ENCODE assay signal across 21 mouse cellular contexts in the genomic region with DNA sequence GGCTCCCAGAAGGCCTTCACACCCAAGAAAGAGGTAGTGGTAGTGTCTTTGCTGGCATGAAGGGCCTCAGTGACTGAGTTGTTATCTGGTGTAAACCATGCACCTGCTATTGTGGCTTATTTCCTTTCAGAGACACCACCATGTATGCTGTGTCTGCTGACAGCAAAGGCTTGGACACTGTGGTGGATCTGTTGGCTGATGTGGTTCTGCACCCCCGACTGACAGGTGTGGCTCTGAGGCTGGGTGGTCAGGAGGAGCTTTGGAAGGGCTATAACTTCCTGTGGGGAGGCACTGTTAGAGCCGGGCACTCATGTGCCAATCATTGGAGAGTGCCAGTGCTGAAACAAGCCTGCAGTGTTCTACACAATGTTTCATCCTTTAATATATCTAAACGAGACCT. TPM values are rescaled to one million over a fixed set of nuclear protein-coding genes. Genes with fewer than 3 reads are reported as not detected.
DNase-seq lines count a peak whose midpoint lies in the region; ATAC-seq and TF ChIP-seq lines count a peak whose summit lies in the region.
"Had no signal": no experiment of that assay in that cellular context is flagged by ENCODE, and none has a peak within 500 bp of the region (broad histone marks: within the 10 kb centered on the region; RNA-seq: fewer than 3 reads in every experiment).

No protein-coding gene starts in this region.

- no peak overlapping the region for H3K27ac ChIP-seq in liver, embryonic 11.5 days (ENCODE audit: low read depth, low read length)
- no peak overlapping the region for H3K27ac ChIP-seq in liver, postnatal 0 days (ENCODE audit: low read depth)
- H3K27ac ChIP-seq in testis, adult 2 months (ENCODE audit: control insufficient read depth, insufficient read depth, low read depth, low read length) = no peak overlapping the region
- H3K27ac ChIP-seq: kidney, postnatal 0 days; limb, embryonic 15.5 days had no signal

- no peak for ATAC-seq in erythroblast, adult 5-6 weeks (replicated peaks; ENCODE audit: low FRiP score, poor library complexity, severe bottlenecking)
- ATAC-seq in liver, embryonic 11.5 days (replicated peaks; ENCODE audit: low FRiP score) = no peak
- no peak for ATAC-seq in liver, postnatal 0 days
- ATAC-seq: forebrain, embryonic 14.5 days had no signal

- intact Hi-C loops in heart, postnatal 10 days (cut with DNase I) = no loop called here

- H3K4me3 ChIP-seq in erythroblast, embryonic 14.5 days (replicated peaks) = peak overlapping the region; percentile 28
- 0 out of 2 replicates have a peak overlapping the region, but pooled peaks have one; percentile 1 for H3K4me3 ChIP-seq in liver, embryonic 11.5 days (ENCODE audit: low read depth, low read length)
- no peak overlapping the region for H3K4me3 ChIP-seq in liver, postnatal 0 days (ENCODE audit: low read depth, low read length)
- H3K4me3 ChIP-seq in testis, adult 2 months (ENCODE audit: control insufficient read depth, low read depth, low read length) = peak overlapping the region; percentile 48
- H3K4me3 ChIP-seq: limb, embryonic 15.5 days had no signal

- peaks cover 38% of the 10 kb centered on the region for H3K4me1 ChIP-seq in erythroblast, embryonic 14.5 days (ENCODE audit: control insufficient read depth)
- H3K4me1 ChIP-seq in liver, embryonic 11.5 days (replicated peaks; ENCODE audit: control insufficient read depth, insufficient read depth, low read length) = peaks cover 14% of the 10 kb centered on the region
- peaks cover 13% of the 10 kb centered on the region for H3K4me1 ChIP-seq in liver, postnatal 0 days (ENCODE audit: insufficient read depth)
- peaks cover 6% of the 10 kb centered on the region for H3K4me1 ChIP-seq in testis, adult 2 months (ENCODE audit: control insufficient read depth, insufficient read depth, low read length)

- H3K9ac ChIP-seq in liver, embryonic 11.5 days (ENCODE audit: low read depth, low read length) = no peak overlapping the region
- no peak overlapping the region for H3K9ac ChIP-seq in liver, postnatal 0 days (replicated peaks)
- H3K9ac ChIP-seq: limb, embryonic 15.5 days had no signal

- no peak for TF ChIP-seq EP300 in liver, postnatal 0 days (IDR thresholded peaks at IDR 0.05; ENCODE audit: low read depth)

- 72% methylated on average over 3 of the region's 3 CpGs for WGBS in liver, embryonic 11.5 days
- WGBS in liver, postnatal 0 days (ENCODE audit: insufficient replicate concordance) = 63% methylated on average over 3 of the region's 3 CpGs

- no peak for TF ChIP-seq CTCF in liver, postnatal 0 days (IDR thresholded peaks at IDR 0.05; ENCODE audit: low read depth)
- TF ChIP-seq CTCF in testis, adult 2 months (IDR thresholded peaks at IDR 0.05; ENCODE audit: control insufficient read depth, insufficient read depth, insufficient replicate concordance, low read depth, low read length) = no peak

- TF ChIP-seq POLR2A in testis, adult 2 months (IDR thresholded peaks at IDR 0.05; ENCODE audit: control insufficient read depth, low read depth, low read length) = no peak

- no peaks in the 10 kb centered on the region for H3K9me3 ChIP-seq in erythroblast, embryonic 14.5 days (ENCODE audit: control insufficient read depth, low read length)
- H3K9me3 ChIP-seq in liver, embryonic 11.5 days (ENCODE audit: control insufficient read depth, low read length) = no peaks in the 10 kb centered on the region
- no peaks in the 10 kb centered on the region for H3K9me3 ChIP-seq in liver, postnatal 0 days (ENCODE audit: low read length)
- H3K9me3 ChIP-seq: limb, embryonic 15.5 days had no signal

- no peak for DNase-seq in liver, embryonic 11.5 days (ENCODE audit: low spot score)
- no peak for DNase-seq in liver, postnatal 0 days
- DNase-seq in testis, postnatal 14 days (ENCODE audit: low spot score) = no peak
- no peak for DNase-seq in left cerebral cortex, adult 11 months (ENCODE audit: low spot score)
- no peak for DNase-seq in heart, postnatal 10 days
- DNase-seq: adrenal gland, postnatal 36 days; cerebellum, adult 18-20 months; embryo, embryonic 11 days; gastrocnemius, postnatal 36 days; heart, postnatal 14 days; kidney, adult 18-20 months; lung, postnatal 14 days; right cerebral cortex, postnatal 14 days; spleen, adult 18-20 months; thymus, adult 2 months had no signal

- H3K36me3 ChIP-seq in erythroblast, embryonic 14.5 days (ENCODE audit: control insufficient read depth) = peaks cover 78% of the 10 kb centered on the region
- H3K36me3 ChIP-seq in liver, embryonic 11.5 days (ENCODE audit: control insufficient read depth, insufficient read depth, low read length) = peaks cover 64% of the 10 kb centered on the region
- peaks cover 69% of the 10 kb centered on the region for H3K36me3 ChIP-seq in liver, postnatal 0 days (replicated peaks; ENCODE audit: insufficient read depth, low read length)
- no peaks in the 10 kb centered on the region; the same call in none of the 2 replicates for H3K36me3 ChIP-seq in testis, adult 2 months (ENCODE audit: control insufficient read depth, insufficient read depth, low read length)

- H3K4me2 ChIP-seq in liver, embryonic 11.5 days = peak overlapping the region; percentile 1; the same call in 1 of the 2 replicates
- H3K4me2 ChIP-seq in liver, postnatal 0 days (ENCODE audit: low read depth, low read length) = no peak overlapping the region
- H3K4me2 ChIP-seq: limb, embryonic 15.5 days had no signal

- H3K27me3 ChIP-seq in erythroblast, embryonic 14.5 days (ENCODE audit: control insufficient read depth) = no peaks in the 10 kb centered on the region
- H3K27me3 ChIP-seq in liver, embryonic 11.5 days (replicated peaks; ENCODE audit: control insufficient read depth, insufficient read depth, low read length) = no peaks in the 10 kb centered on the region
- no peaks in the 10 kb centered on the region for H3K27me3 ChIP-seq in liver, postnatal 0 days (ENCODE audit: insufficient read depth, low read length)
- no peaks in the 10 kb centered on the region for H3K27me3 ChIP-seq in testis, adult 2 months (ENCODE audit: control insufficient read depth, insufficient read depth, low read length)
- H3K27me3 ChIP-seq: limb, embryonic 15.5 days had no signal

RNA-seq across cellular contexts. Expression of gene Pmpca, which starts 1.8 kb away (rescaled TPM):
- 12.5 and 18.3 TPM in 2 replicates for polyA plus RNA-seq in erythroblast, embryonic 14.5 days (2012)
- total RNA-seq in erythroblast, adult 5-6 weeks (2015; ENCODE audit: low replicate concordance) = 6.5 TPM in 2 replicates
- total RNA-seq in erythroblast, adult 5-6 weeks (2017; ENCODE audit: low replicate concordance) = 12.1 and 24.0 TPM in 2 replicates
- 147 and 150 TPM in 2 replicates for polyA plus RNA-seq in liver, embryonic 11.5 days (2014; fragmentation: Nextera tagmentation; extraction: Ambion mirVana)
- polyA plus RNA-seq in liver, postnatal 0 days (2015; fragmentation: Nextera tagmentation; extraction: Ambion mirVana) = 38.8 and 41.3 TPM in 2 replicates
- polyA plus RNA-seq in testis, adult 2 months (2012; rRNA removed) = 65.5 and 74.1 TPM in 2 replicates
- 100 to 1,000 TPM; 116 to 130 TPM for total RNA-seq in heart, postnatal 10 days (2021)

RNA-seq across cellular contexts. Expression of gene Entr1, which starts 1.8 kb away (rescaled TPM):
- polyA plus RNA-seq in erythroblast, embryonic 14.5 days (2012) = 4.4 and 5.4 TPM in 2 replicates
- 17.8 and 25.0 TPM in 2 replicates for total RNA-seq in erythroblast, adult 5-6 weeks (2015; ENCODE audit: low replicate concordance)
- 17.3 and 19.2 TPM in 2 replicates for total RNA-seq in erythroblast, adult 5-6 weeks (2017; ENCODE audit: low replicate concordance)
- 94.4 and 95.7 TPM in 2 replicates for polyA plus RNA-seq in liver, embryonic 11.5 days (2014; fragmentation: Nextera tagmentation; extraction: Ambion mirVana)
- polyA plus RNA-seq in liver, postnatal 0 days (2015; fragmentation: Nextera tagmentation; extraction: Ambion mirVana) = 28.0 and 29.0 TPM in 2 replicates
- 388 and 401 TPM in 2 replicates for polyA plus RNA-seq in testis, adult 2 months (2012; rRNA removed)
- total RNA-seq in heart, postnatal 10 days (2021) = 10 to 100 TPM; 58.5 to 58.8 TPM

RNA-seq across cellular contexts. Expression of gene Snapc4, which starts 10.5 kb away (rescaled TPM):
- 1.6 and 2.3 TPM in 2 replicates for polyA plus RNA-seq in erythroblast, embryonic 14.5 days (2012)
- total RNA-seq in erythroblast, adult 5-6 weeks (2015; ENCODE audit: low replicate concordance) = 2.9 and 12.3 TPM in 2 replicates
- 0.85 and 7.4 TPM in 2 replicates for total RNA-seq in erythroblast, adult 5-6 weeks (2017; ENCODE audit: low replicate concordance)
- 36.4 and 41.6 TPM in 2 replicates for polyA plus RNA-seq in liver, embryonic 11.5 days (2014; fragmentation: Nextera tagmentation; extraction: Ambion mirVana)
- 5.0 and 5.5 TPM in 2 replicates for polyA plus RNA-seq in liver, postnatal 0 days (2015; fragmentation: Nextera tagmentation; extraction: Ambion mirVana)
- polyA plus RNA-seq in testis, adult 2 months (2012; rRNA removed) = 20.2 and 22.5 TPM in 2 replicates
- 10 to 100 TPM; 13.0 to 15.5 TPM for total RNA-seq in heart, postnatal 10 days (2021)

RNA-seq across cellular contexts. Expression of gene Inpp5e, which starts 18.0 kb away (rescaled TPM):
- polyA plus RNA-seq in erythroblast, embryonic 14.5 days (2012) = 0.75 and 0.98 TPM in 2 replicates
- total RNA-seq in erythroblast, adult 5-6 weeks (2015; ENCODE audit: low replicate concordance) = 4.0 and 4.6 TPM in 2 replicates
- total RNA-seq in erythroblast, adult 5-6 weeks (2017; ENCODE audit: low replicate concordance) = 2.5 and 4.5 TPM in 2 replicates
- 17.7 and 19.2 TPM in 2 replicates for polyA plus RNA-seq in liver, embryonic 11.5 days (2014; fragmentation: Nextera tagmentation; extraction: Ambion mirVana)
- 3.3 and 3.4 TPM in 2 replicates for polyA plus RNA-seq in liver, postnatal 0 days (2015; fragmentation: Nextera tagmentation; extraction: Ambion mirVana)
- polyA plus RNA-seq in testis, adult 2 months (2012; rRNA removed) = 67.3 and 71.0 TPM in 2 replicates
- total RNA-seq in heart, postnatal 10 days (2021) = 10 to 100 TPM; 15.3 to 17.1 TPM

RNA-seq across cellular contexts. Expression of gene Card9, which starts 30.2 kb away (rescaled TPM):
- polyA plus RNA-seq in erythroblast, embryonic 14.5 days (2012) = 0.20 and 0.22 TPM in 2 replicates
- 5.9 and 11.9 TPM in 2 replicates for total RNA-seq in erythroblast, adult 5-6 weeks (2015; ENCODE audit: low replicate concordance)
- total RNA-seq in erythroblast, adult 5-6 weeks (2017; ENCODE audit: low replicate concordance) = 20.4 and 32.5 TPM in 2 replicates
- 1.1 and 1.7 TPM in 2 replicates for polyA plus RNA-seq in liver, embryonic 11.5 days (2014; fragmentation: Nextera tagmentation; extraction: Ambion mirVana)
- polyA plus RNA-seq in liver, postnatal 0 days (2015; fragmentation: Nextera tagmentation; extraction: Ambion mirVana) = 2.1 and 2.2 TPM in 2 replicates
- polyA plus RNA-seq in testis, adult 2 months (2012; rRNA removed) = 0.75 and 1.9 TPM in 2 replicates
- 1 to 10 TPM; 1.2 to 1.3 TPM for total RNA-seq in heart, postnatal 10 days (2021)
